Mouse (Mus musculus) kidney, adult 2 months (tissue): ENCODE data around the gene Edc4.

Experiments
- CTCF ChIP-seq: fragments of 200-500 bp; conservative IDR thresholded peaks from 2 replicates; pipeline ENCODE4 v1.5.1; 2011; ENCODE audit warnings: low read depth, mild to moderate bottlenecking, control low read depth, low read length, moderate library complexity, mixed read lengths; ENCODE audit not compliant: insufficient read depth, insufficient read length
- POLR2A ChIP-seq: fragments of 200-500 bp; IDR thresholded peaks from one replicate; pipeline ENCODE4 v1.6.1; 2011; ENCODE audit warnings: low read depth, low read length, control low read depth

DNA sequence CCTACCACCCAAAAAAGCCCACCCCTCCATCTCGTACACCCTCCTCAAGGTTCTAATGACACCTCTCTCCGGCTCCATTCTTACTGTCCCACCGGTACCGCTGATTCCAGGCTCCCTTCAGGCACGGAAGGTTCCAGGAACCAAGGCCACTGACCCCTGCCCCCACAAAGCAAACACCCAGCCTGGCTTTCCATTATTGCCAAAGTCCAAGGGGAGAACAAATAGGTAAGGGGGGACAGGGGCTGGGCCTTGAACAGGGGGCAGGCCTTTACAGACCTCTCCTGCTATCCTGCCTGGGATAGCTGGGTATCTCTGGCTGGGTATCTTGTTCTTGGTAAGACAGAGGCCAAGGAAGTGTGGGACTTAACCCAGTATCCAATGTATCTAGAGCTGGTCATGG is 61.9 kb downstream of the Edc4 start:
- TF ChIP-seq POLR2A: no peak
- no peak for TF ChIP-seq CTCF
